ENCODE assay signal across 19 mouse cellular contexts in genomic region chr8:110477256-110477655, GRCm38 (mm10).
"Had no signal": no experiment of that assay in that cellular context is flagged by ENCODE, and none has a peak within 500 bp of the region (broad histone marks: within the 10 kb centered on the region; RNA-seq: fewer than 3 reads in every experiment).

No protein-coding gene starts in this region.

- DNase-seq: lung, adult 18-20 months; lung, embryonic 14.5 days; lung, postnatal 10 days; lung, postnatal 4 days; midbrain, embryonic 14.5 days; retina, postnatal 1 day; right cerebral cortex, adult 18-20 months; right cerebral cortex, postnatal 25 days; right cerebral cortex, postnatal 4 days; spleen, adult 18-20 months; thymus, adult 18-20 months; thymus, postnatal 14 days; thymus, postnatal 4 days had no signal

- H3K4me3 ChIP-seq: midbrain, embryonic 10.5 days; midbrain, embryonic 12.5 days; myocyte; neural tube, embryonic 13.5 days; neural tube, embryonic 15.5 days had no signal

- H3K9ac ChIP-seq: lung, embryonic 14.5 days; midbrain, embryonic 12.5 days; neural tube, embryonic 13.5 days; neural tube, embryonic 15.5 days had no signal

- H3K27me3 ChIP-seq: neural tube, embryonic 13.5 days; neural tube, embryonic 15.5 days had no signal

- H3K36me3 ChIP-seq: midbrain, embryonic 10.5 days; midbrain, embryonic 12.5 days; neural tube, embryonic 13.5 days; neural tube, embryonic 15.5 days had no signal

- H3K9me3 ChIP-seq: midbrain, embryonic 10.5 days; midbrain, embryonic 12.5 days; neural tube, embryonic 13.5 days; neural tube, embryonic 15.5 days had no signal

- ATAC-seq: midbrain, embryonic 16.5 days had no signal

- H3K27ac ChIP-seq: midbrain, embryonic 10.5 days; midbrain, embryonic 12.5 days; neural tube, embryonic 13.5 days; neural tube, embryonic 15.5 days had no signal

- H3K4me2 ChIP-seq: lung, embryonic 14.5 days; midbrain, embryonic 12.5 days; neural tube, embryonic 13.5 days; neural tube, embryonic 15.5 days had no signal
